Mouse (Mus musculus) spleen, postnatal 36 days (tissue): ENCODE results near the gene Zfp609.
A peak's percentile ranks its signal among the peaks of the same experiment; 100 is the strongest.
"Not testable (repeated sequence)": the region's sequence is repeated elsewhere in the genome, so short reads cannot be mapped to it uniquely, and the experiment has no call there.

Experiments used
- DNase-seq, 2 experiments: peaks; one replicate each; pipeline ENCODE4 v3.0.0; 2022; ENCODE audit warnings: low spot score in 2 of 2, mixed read lengths in 1 of 2

The Zfp609 gene

GRCm38 (mm10) chr9:65675461-65676357 is 151.7 kb downstream of the Zfp609 start:
- DNase-seq: no peak

GRCm38 (mm10) chr9:65672996-65673395 is 154.4 kb downstream of the Zfp609 start:
- DNase-seq: no peak

GRCm38 (mm10) chr9:65671431-65671931 is 155.9 kb downstream of the Zfp609 start:
- peak; percentile 15 to 17 for DNase-seq

- no peak for DNase-seq
Measured at GRCm38 (mm10) chr9:65667701-65668100, 159.7 kb downstream of the Zfp609 start, which contains the start of gene Oaz2. Gene Oaz2 (plus strand): TSS chr9:65668001.

DNA sequence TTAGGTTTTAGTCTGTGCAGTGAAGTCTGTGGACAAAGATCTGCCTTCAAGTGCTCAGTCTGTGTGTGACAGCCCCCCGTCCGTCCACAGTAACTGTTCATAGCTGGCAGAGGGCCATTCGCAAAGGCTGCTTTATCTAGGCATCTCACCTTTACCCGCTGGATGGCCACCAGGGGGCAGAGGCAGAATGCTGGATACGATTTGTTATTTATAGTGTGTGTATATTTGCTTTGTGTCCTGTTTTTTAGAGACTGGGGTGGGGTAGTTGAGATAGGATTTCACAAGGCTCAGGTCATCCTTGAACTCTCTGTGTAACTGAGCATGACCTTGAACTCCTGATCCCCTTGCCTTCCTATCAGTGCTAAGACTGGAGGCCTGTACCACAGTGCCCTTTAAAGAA is 161.3 kb downstream of the Zfp609 start:
- DNase-seq: peak; percentile 39 to 55

- DNase-seq: peak; percentile 27 to 38
Measured at GRCm38 (mm10) chr9:65664163-65664562, 163.2 kb downstream of the Zfp609 start.

DNA sequence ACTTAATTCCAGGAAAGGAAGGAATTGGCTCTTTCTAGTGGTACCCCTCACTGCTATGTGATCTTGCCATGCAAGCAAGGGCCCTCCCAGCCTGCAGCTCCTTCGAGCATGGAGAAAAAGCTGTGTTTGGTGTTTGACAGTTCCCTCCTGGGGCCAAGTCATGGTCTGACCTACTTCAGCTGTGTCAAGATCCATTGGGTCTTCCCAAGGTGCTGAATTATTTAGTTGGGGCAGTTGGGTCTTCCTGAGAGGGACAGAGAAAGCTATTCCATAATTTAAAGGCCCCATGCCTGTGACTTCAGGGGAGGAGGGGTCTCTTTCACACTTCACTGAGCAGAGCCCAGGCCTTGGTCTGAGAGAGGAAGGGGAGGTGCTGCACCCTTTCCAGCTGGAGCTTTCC is 165.9 kb downstream of the Zfp609 start:
- DNase-seq: no peak

GRCm38 (mm10) chr9:65661029-65661428 is 166.3 kb downstream of the Zfp609 start:
- no peak for DNase-seq

GRCm38 (mm10) chr9:65657218-65657617 is 170.1 kb downstream of the Zfp609 start:
- no peak for DNase-seq

DNA sequence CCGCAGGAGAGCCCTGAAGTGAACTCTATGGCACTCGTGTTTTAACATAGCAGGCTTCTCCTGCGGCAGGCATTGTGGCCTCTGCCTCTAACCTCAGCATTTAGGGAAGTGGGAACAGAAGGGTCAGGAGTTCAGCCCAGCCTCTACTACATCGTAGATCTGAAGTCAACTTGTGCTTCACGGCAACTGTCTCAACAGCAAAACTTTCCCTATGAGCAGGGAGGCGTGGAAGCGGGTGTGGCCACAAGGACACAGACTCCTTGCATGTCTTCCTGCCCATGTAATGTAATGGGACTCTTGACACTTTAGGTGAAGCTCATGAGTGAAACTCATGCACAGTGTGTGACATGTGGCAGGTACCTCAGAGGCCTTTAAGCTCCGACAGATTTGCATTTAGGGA is 171.8 kb downstream of the Zfp609 start:
- DNase-seq: peak; percentile 21 to 22

DNA sequence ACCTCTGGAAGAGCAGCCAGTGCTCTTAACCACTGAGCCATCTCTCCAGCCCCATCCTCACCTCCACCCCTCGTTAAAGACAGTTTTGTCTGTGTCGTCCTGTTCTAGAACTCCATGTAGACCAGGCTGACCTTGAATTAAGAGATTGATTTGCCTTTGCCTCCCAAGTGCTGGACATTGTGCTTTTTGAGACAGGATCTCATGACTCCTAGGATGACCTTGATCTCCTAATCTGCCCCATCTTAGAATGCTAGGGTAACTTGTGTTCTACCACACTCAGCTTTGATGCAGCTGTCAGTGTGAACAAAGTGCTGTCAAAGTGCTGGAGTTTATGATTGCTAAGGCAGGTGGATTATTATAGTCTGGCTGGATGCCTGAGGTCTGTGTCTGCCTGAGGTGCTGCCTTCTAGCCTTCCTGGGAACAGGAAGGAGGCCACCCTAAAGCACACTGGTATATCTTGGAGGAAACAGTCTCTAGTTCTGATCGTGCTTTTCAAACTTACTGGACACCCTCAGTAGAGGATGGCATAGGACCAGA is 172.6 kb downstream of the Zfp609 start:
- no peak for DNase-seq

- DNase-seq: no peak
Measured at GRCm38 (mm10) chr9:65653741-65654140, 173.6 kb downstream of the Zfp609 start.

DNA sequence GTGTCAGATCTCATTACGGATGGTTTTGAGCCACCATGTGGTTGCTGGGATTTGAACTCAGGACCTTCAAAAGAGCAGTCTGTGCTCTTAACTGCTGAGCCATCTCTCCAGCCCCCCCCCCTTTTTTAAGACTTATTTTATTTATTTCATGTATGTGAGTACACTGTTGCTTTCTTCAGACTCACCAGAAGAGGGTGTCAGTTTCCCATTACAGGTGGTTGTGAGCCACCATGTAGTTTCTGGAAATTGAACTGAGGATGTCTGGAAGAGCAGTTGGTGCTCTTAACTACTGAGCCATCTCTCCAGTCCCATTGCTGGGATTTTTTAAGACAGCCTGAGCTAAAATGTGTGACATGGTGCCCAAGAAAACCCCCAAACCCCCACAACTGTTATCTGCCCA is 175.4 kb downstream of the Zfp609 start:
- DNase-seq: not testable (repeated sequence)

DNA sequence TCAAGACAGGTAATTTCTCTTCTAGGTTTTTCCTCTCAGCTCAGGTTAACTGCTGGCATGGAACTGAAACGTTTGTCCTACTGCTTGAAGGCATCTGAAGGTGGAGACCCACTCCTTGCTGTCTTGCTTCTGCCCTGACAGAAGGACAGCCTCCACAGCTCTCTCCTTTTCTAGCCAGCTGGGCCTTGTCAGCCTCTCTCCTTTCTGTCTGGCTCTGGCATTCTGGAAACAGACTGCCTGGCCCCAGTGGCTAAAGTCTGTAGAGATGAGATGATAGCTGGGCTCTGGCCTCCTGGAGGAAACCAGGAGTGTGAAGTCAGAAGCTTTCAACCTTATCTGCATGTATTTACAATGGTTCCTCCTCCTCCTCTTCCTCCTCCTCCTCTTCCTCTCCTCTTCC is 177.4 kb downstream of the Zfp609 start:
- DNase-seq: no peak

DNA sequence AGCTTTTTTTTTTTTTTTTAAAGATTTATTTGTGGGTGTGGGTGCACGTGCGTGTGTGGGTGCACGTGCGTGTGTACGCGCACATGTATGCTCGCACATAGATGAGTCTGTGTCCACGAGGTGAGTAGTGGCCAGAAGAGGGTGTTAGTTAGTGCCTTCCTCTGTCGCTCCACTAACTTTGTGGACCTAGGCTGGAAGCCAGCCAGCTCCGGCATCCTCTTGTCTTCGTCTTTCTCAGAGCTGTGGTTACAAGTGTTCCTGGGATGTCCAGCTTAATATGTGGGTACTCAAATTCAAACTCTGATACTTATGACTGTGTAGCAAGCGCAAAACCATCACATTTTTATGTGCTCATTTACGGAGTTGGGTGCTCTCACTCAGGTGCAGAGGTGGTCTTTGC is 178.6 kb downstream of the Zfp609 start:
- DNase-seq: no peak

- DNase-seq: no peak
Measured at GRCm38 (mm10) chr9:65646782-65647181, 180.6 kb downstream of the Zfp609 start.

DNA sequence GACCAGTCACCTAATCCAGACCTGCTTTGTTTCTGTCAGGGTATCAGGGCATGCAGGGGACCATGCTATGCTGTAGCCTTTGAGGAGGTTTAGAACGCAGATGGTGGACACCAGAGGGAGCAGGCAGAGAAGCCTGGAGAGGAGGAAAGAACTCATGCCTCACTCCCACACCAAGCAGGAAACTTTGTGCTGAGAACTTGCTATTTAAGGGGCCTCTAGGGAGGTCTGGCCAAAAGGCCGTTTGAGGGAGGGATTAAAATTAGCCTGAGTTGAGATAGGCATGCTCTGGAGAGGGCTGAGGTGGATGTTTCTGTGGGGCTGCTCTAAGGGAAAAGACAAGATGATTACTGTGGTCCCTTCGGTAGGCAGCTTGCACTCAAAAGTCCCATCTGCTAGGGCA is 181.4 kb downstream of the Zfp609 start:
- no peak for DNase-seq

- no peak for DNase-seq
Measured at GRCm38 (mm10) chr9:65644960-65645359, 182.4 kb downstream of the Zfp609 start.

- no peak for DNase-seq
Measured at GRCm38 (mm10) chr9:65642546-65642945, 184.8 kb downstream of the Zfp609 start.
